Mouse (Mus musculus) lung, postnatal 0 days (tissue): Measurements from ENCODE around the gene Tiam2.

Source experiments
- CTCF ChIP-seq: IDR thresholded peaks from 2 replicates; pipeline ENCODE4 v1.5.1; 2016; ENCODE audit warnings: antibody characterized with exemption, mild to moderate bottlenecking
- EP300 ChIP-seq: IDR thresholded peaks from 2 replicates; pipeline ENCODE4 v1.6.1; 2016; ENCODE audit warnings: antibody characterized with exemption, mild to moderate bottlenecking, control low read depth

GRCm38 (mm10) chr17:3314625-3315020 is 11.8 kb upstream of the Tiam2 start:
- TF ChIP-seq CTCF (no peak), EP300 (no peak)
